Mouse (Mus musculus) cerebellum, adult 2 months (tissue): ENCODE data around the gene B4galnt2.

ENCODE experiments used
- CTCF ChIP-seq: fragments of 200-500 bp; IDR thresholded peaks from 2 replicates; pipeline ENCODE4 v1.5.1; 2011; ENCODE audit warnings: low read depth, mild to moderate bottlenecking, control low read depth, low read length, moderate library complexity, borderline replicate concordance; ENCODE audit not compliant: insufficient read depth
- POLR2A ChIP-seq: fragments of 200-500 bp; IDR thresholded peaks from 2 replicates; pipeline ENCODE4 v1.6.1; 2011; ENCODE audit warnings: low read length, control low read depth, borderline replicate concordance; ENCODE audit not compliant: insufficient read depth

- no peak for TF ChIP-seq CTCF
- TF ChIP-seq POLR2A, result no peak
Measured at GRCm38 (mm10) chr11:95958251-95958650, 43.6 kb upstream of the B4galnt2 start.
